Mouse (Mus musculus) thymus, adult 2 months (tissue): Measurements from ENCODE around the gene Gm15294.

Source experiments
- CTCF ChIP-seq: fragments of 200-500 bp; IDR thresholded peaks from 2 replicates; pipeline ENCODE4 v1.5.1; 2012; ENCODE audit warnings: mild to moderate bottlenecking, control low read depth, low read length, moderate library complexity, borderline replicate concordance; ENCODE audit not compliant: control insufficient read depth, poor library complexity, insufficient read depth; ENCODE audit errors: extremely low read depth
- POLR2A ChIP-seq: fragments of 200-500 bp; IDR thresholded peaks from 2 replicates; pipeline ENCODE4 v1.6.1; 2012; ENCODE audit warnings: mild to moderate bottlenecking, low read length, control low read depth, moderate library complexity; ENCODE audit not compliant: control insufficient read depth, poor library complexity, insufficient read depth; ENCODE audit errors: extremely low read depth

- TF ChIP-seq CTCF (no peak), POLR2A (no peak)
Observed at GRCm38 (mm10) chrX:141884336-141885048, 9.5 kb upstream of the Gm15294 start.
